Mouse (Mus musculus) kidney, postnatal 10 days (tissue): ENCODE data around the gene Ddx43.
"Not testable (repeated sequence)": the region's sequence is repeated elsewhere in the genome, so short reads cannot be mapped to it uniquely, and the experiment has no call there.

Experiments used
- DNase-seq: peaks from one replicate; pipeline ENCODE4 v3.0.0; 2021; ENCODE audit warnings: mixed read lengths

Ddx43 gene

DNA sequence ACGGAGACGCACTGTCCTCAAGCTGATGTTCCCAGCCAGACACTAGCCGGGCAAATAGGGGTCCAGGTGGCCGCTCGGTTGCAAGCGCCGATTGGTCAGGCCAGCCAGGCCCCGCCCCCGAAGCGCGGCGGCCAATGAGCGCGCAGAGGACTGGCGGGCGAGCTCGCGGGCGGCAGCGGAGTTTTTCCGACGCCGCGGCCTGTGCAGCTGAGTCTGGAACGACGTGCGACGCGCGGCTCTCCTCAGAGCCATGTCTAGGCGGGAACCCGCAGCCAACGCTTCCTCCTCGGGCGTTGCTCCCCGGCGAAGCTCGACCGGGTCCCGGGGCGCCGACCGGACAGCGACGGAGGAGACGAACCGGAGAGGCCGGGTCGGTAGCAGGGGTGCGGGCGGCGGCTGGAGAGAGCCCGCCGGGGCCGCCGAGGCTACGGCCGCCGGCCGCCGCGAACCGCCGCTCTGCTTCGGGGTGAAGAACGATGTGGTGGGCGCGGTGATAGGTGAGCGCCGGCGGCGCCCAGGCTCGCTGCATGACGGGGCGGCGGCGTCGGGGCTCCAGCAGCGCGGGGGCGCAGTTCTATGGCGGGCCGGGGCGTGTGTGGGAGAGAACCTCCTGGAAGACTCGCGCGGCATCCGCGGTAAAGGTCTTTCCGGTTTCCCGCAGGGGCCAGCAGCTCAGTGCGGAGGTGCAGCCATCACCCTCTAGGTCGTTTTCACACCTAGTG, at the start of gene Ddx43:
Gene Ddx43, plus strand, starts transcription at position 148 of the 722 bp plus-strand sequence.
- DNase-seq, result peak; percentile 69

- no peak for DNase-seq
Observed at GRCm38 (mm10) chr9:78347004-78347403, 48.6 kb upstream of the Ddx43 start.

- DNase-seq, result peak; percentile 69
Observed at GRCm38 (mm10) chr9:78348206-78349004, 47.2 kb upstream of the Ddx43 start.

DNA sequence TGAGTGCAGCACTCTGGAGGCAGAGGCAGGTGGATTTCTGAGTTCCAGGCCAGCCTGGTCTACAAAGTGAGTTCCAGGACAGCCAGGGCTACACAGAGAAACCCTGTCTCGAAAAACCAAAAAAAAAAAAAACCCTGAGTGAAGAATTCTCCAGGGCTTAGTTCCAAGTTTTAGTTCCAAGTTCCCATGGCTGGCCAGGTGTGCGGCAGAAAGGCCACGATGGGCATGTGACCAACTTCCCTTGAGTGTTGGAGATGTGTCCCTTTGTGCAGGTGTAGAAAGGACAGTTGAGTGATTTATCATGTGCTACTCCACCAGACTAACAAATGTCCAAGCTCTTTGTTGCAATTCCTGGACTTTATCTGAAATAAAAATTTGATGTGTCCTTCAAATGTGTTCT, 46.4 kb upstream of the Ddx43 start:
- not testable (repeated sequence) for DNase-seq

DNA sequence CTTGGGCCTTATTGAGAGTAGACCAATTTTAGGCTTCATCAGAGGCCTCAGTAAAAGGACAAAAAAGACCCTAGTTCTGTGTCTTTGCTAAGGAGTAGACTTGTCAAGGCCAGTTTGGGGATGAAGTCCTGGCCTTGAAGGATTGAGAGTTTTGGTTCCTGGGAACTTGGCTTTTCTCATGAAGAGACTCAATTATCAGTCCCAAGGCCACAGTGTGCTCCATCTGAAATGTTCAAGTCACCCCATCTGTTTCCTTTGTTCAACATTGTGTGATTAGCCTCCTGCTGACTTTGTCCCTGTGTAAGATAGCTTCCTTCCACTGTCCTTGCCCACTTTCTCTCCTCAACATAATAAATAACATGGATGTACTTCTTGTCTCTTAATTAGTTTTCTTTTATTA, 45.6 kb upstream of the Ddx43 start:
- DNase-seq, result not testable (repeated sequence)

DNA sequence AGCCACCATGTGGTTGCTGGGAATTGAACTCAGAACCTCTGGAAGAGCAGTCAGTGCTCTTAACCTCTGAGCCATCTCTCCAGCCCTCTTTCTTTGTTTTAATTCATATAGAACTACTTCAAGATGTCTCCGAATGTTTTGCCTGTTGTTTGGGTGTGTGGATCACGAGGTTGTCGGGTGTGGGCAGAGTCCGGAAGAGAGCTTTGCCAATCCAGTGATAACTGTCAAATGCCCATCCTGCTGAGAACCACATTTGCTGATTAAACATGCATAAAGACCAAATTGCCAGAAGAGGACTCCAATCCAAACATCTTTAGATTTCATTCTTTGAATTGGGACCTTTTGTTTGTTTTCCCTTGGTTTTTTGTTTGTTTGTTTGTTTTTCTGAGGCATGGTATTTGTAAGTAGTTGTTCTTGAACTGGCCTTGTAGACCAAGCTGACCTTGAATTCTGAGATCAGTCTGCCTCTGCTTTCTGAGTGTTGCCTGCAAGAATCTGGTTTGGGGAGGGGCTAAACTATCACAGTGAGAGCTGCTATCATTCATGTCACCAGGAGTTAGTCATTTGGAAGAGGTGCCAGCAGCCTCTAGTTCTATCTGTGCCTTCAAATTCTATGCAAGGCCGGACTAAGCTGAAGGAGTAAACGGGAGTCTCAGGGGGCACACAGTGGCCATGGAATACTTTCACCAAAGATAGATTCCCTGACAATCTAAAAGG, 43.9 kb upstream of the Ddx43 start:
- no peak for DNase-seq

- DNase-seq, result peak; percentile 32
Observed at GRCm38 (mm10) chr9:78354665-78355578, 40.7 kb upstream of the Ddx43 start.

- DNase-seq, result no peak
Observed at GRCm38 (mm10) chr9:78355611-78356010, 40.0 kb upstream of the Ddx43 start, which contains the start of gene Gsta2. TSS of gene Gsta2 (minus strand) at chr9:78355788.

GRCm38 (mm10) chr9:78358053-78358452, 37.5 kb upstream of the Ddx43 start:
- DNase-seq, result peak; percentile 86

- no peak for DNase-seq
Observed at GRCm38 (mm10) chr9:78359750-78360483, 35.7 kb upstream of the Ddx43 start.

DNA sequence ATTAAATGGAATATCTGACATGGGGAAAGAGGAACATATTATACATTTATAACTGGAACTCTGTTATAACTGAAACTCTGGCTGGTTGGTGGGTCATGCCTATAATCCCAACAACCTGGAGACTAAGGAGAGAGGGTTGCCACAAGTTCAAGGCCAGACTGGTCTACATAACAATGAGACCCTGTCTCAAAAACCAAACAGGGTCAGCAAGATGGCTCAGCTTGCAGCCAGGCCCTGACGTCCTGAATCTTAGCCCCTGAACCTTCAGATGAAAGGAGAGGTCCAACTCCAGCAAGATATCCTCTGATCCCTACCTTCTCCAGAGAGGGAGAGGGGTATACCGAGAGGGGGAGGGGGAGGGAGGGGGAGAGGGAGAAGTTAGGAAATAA, 35.1 kb upstream of the Ddx43 start:
- no peak for DNase-seq

DNA sequence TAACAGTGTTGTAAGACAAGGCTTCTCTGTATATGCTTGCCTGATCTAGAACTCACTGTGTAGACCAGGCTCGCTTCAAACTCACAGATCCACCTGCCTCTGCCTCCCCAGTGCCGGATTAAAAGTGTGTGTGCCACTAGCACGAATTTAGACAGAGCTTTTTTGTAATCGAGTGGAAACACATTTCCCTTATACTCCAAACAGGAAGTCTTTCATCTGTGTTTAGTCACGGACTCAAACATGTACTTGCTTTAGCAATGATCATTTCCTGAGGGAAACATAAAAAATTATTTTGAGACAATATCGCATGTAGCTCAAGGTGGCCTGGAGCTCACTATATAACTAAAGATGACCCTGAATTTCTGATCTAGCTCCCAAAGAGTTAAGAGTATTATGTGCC, 32.2 kb upstream of the Ddx43 start:
- DNase-seq, result no peak

DNA sequence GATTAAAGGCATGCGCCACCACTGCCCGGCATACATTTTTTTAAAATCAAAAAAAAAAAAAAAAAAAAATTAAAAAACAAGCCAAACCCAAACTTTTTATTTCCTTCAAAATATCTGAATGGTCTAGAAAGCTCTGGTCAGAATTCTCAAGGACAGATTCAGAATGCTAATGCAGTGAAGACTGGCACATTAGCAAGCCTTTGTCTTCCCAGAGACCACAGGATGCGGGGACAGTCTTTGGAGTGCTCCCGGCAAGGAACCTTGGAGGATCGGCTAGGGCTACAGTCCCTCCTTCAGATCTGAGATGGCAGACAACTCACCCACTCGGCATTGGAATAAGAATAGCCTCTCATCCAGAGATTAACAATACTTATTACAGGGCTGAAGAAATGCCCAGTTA, 30.9 kb upstream of the Ddx43 start:
- no peak for DNase-seq

DNA sequence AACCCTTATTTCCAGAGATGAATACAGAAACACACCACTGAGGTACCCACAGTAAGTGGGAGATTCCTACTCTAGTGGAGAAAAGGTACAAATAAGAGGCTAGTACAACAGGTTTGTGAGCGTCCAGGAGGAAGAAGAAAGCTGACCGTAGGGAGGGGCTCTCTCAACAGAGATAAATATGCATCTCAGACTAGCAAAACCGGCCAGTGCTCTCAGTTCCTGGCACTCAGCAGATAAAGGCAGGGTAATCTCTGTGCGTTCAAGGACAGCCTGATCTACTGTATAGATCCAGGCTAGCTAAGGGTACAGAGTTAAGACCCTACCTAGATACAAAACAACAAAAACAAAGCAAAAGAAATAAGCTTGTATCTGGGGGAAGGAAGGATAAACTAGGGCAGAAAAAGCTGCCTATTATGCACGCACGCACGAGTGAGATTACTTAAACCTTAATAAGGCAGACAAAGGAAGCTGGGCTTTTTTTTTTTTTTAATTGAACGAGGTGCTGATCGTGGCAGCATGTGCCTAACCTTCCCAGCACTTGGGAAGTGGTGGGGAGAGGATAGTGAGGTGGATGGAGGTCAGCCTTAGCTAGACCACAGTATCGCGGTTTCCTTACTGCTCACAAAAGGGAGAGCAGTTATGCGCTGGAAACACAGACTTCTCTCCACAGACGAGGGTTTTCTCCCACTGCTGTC, 29.6 kb upstream of the Ddx43 start:
- DNase-seq, result no peak

GRCm38 (mm10) chr9:78367959-78368358, 27.6 kb upstream of the Ddx43 start, which contains the start of gene Dppa5a:
TSS of gene Dppa5a (minus strand) at chr9:78368177.
- DNase-seq, result not testable (repeated sequence)

GRCm38 (mm10) chr9:78368671-78369293, 26.8 kb upstream of the Ddx43 start:
- DNase-seq, result no peak

DNA sequence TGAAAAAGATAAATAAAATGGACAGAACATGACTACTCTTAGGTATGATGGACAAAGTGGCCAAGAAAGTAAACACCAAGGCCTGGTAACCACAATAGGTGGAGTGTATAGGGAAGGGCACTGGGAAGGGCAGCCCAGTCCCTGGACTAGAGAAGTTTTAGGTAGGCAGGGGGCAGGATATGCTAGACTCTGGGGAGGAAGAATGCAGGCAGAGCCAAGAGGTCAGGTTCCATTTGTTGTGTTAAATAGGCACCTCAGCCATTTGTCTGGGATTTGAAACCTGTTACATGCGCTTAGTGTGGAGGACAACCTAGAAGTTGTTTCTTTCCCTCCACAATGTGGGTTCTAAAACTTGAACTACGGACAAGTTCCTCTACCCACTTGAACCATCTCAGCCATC, 26.2 kb upstream of the Ddx43 start:
- no peak for DNase-seq

- no peak for DNase-seq
Observed at GRCm38 (mm10) chr9:78369786-78370185, 25.8 kb upstream of the Ddx43 start.

DNA sequence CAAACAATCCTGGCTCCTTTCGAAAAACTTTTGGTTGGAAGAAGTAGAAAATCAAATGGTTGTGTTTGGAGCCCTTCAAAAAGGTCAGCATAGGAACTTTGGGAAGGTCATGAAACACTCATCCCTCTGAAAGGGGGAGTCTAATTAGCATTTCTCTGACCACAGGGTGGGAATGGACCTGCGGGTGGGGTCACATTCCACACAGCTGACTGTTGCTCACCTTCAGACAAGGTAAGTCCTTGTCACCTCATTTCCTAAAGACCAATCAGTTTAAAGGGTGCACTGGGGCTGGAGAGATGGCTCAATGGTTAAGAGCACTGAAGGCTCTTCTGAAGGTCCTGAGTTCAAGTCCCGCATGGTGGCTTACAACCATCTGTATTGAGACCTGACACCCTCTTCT, 24.1 kb upstream of the Ddx43 start:
- no peak for DNase-seq

GRCm38 (mm10) chr9:78372827-78373504, 22.6 kb upstream of the Ddx43 start:
- no peak for DNase-seq
